Mouse (Mus musculus) left cerebral cortex, postnatal 10 days (tissue): Measurements from ENCODE around the gene Arl10. TPM values are rescaled to one million over a fixed set of nuclear protein-coding genes. Genes with fewer than 3 reads are reported as not detected.

Experiments used
- DNase-seq, 2 experiments: peaks; one replicate each; pipeline ENCODE4 v3.0.0; 2021 to 2022; ENCODE audit warnings: low spot score in 2 of 2, mixed read lengths in 1 of 2; ENCODE audit errors: extremely low spot score in 1 of 2
- intact Hi-C: fragments of 180-260 bp; cut with DNase I; formaldehyde crosslinking; loops from one replicate; pipeline ENCODE4 v1.15.1; 2025
- total RNA-seq, 2 experiments: library from RNA; stranded (reverse); gene quantifications; 2 replicates each; pipeline ENCODE4 v1.2.3; 2021

Arl10 gene
- total RNA-seq, 2 experiments from 2014 or later: 37.0 to 39.9 TPM

DNA sequence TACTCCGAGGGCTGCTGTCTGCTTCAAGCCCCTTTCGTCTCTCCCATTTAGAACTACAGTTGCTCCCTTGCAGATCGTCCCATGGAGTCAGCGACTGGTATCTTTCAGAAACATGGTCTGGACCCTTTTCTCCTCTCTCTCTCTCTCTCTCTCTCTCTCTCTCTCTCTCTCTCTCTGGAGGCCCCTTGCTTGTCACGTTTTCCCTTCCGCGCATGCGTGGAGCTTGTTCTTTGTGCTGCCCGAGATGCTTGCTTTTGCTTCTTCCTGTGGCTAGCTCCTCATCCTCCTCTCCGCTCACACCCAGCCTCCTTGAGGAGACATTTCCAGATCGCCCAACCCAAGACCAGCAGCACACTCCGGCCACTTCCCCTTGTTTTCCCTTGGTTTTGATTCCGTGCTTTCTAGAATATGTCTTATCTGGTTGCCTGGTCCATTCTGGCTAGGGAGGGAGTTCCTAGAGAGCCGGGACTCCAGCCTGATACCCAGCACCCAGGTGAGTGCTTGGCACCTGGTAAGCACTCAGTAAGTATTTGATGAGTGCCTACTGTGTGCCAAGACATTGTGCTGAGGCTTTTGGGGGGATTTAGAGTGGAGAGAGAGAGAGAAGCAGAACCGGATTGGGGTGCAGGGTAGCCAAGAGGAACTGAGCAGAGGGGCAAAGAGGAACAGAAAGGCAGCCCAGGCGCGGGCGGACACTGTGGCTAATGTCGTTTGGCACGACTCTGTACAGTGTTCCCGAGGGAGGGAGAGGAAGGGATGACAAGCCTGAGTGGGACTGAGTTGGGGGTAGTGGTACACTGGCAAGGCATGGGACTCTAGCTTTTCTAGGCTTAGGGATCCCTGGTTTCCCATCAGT, 3.1 kb downstream of the Arl10 start:
- intact Hi-C loops: no loop called here

DNA sequence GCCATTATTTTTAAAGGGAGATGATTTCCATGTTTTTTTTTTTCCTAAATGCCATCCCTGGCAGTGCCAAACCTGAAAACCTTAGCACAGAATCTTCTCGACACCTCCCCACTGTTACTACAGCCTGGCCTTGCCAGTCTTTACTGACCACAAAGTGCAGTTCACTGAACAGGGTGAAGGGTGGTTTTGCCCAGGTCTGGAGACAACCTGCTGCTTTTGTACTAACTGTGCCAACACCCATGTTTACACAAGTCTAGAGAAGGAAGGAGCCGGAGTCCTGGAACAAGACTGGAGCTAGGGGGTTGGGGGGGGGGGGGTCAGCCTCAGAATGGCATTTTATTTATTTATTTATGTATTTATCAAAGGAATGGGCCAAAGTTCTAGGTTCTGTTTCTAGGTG, 6.6 kb downstream of the Arl10 start:
- DNase-seq: no peak
- intact Hi-C loops: no loop called here

More for the DNA sequence above, 3.1 kb downstream of the Arl10 start:
- no peak for DNase-seq

GRCm38 (mm10) chr13:54582126-54582525, 7.3 kb downstream of the Arl10 start:
- no peak for DNase-seq
- intact Hi-C loops: no loop called here

DNA sequence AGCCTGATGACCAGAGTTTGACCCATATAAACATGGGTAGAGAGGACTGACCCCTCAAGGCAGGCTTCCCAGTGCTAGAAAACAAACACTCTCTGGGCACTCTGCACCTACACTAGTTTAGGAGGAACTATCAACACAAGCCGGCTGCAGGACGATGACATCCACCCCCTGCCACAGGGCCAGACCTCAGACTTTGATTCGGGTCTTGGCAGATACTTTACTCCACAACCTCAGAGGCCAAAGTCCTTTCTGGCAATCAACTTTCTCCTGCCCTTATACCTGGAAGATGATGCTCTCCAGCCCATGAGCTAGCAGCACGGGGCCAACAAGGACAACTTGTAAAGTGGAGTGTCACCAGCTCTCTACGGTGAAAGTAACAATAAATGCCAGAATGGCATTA, 8.0 kb downstream of the Arl10 start:
- intact Hi-C loops: no loop called here
- DNase-seq: no peak

- intact Hi-C loops: no loop called here
- no peak for DNase-seq
These were observed 11.0 kb downstream of the Arl10 start for GRCm38 (mm10) chr13:54585831-54586230.

DNA sequence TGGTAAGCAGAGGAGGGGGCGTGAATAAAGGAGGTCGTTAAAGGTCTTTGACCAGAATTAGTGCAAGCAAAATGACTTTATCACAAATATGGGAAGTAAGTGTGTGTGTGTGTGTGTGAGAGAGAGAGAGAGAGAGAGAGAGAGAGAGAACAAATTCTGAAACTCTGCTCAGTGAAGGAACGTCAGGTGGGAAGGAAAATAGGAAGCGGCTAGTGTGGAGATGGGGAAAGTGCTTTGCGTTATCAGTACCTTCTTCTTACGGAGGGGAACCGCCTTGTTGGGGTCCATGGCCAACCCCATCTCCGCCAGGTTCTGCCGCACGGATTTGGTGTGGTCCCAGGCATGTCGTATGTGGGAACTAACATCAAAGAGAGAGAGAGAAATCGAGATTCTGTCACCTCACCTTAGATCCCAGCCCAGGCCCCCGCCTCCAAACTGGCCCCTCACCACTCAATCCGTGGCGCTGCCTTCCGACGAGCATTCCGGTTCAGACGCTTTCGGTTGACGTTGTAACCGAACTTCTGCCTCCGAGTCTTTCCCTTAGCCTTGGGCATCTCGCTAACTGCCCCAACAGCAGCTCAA, 14.7 kb downstream of the Arl10 start:
- DNase-seq: no peak
- intact Hi-C loops: no loop called here

GRCm38 (mm10) chr13:54589996-54590951, 15.5 kb downstream of the Arl10 start, which contains the start of the genes Nop16 and Higd2a:
Gene Nop16, minus strand, starts transcription at chr13:54590090.
Gene Higd2a, plus strand, starts transcription at chr13:54590207.
- peak; percentile 97 for DNase-seq

DNA sequence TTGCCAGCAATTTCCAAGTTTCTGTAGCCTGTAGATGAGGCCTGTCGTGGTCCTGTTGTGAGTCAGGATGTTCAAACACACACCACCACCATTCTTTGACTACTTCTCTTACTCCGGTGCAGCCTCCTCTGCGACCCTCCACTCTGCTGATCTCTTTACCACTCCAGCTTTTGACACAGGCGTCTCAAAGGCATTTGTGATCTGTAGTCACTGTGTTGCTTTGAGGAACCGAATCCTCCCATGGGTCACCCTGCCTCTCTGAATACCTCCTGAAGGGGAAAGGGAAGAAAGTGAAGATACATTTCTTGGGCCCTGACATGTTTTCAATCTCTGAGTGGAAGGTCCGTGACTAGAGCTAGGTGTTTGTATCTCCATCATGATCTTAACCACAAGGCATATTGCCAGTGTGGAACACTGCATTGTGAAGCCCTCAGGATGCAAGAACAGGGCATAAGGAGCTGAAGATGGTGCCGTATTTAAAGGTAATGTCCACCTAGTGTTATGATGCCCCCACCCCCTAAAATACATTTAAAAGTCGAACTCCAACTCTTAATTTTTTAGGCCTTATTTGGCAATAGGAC, 17.1 kb downstream of the Arl10 start:
- intact Hi-C loops: no loop called here
- no peak for DNase-seq

More at GRCm38 (mm10) chr13:54589996-54590951, 15.5 kb downstream of the Arl10 start, which contains the start of the genes Nop16 and Higd2a:
- intact Hi-C loops: no loop called here

DNA sequence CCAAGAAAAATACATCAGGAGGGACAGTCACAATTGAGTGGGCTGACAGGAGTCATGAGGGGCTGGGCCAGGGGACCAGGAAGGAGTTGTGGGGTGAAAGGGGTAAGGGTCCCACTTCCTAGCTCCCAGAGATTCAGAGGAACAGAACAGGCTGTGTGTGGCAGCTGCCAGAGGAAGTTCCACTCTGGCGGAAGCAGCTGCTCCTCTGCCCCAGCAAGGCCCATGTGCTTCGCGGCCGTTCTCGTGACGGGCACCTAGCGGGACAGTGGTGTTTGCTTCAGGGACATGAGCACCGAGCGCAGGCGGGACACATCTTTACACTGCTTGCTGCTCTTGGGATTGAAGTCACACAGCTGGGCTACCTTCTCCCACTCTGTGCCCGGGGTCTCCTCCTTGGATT, 18.8 kb downstream of the Arl10 start:
- peak in 1 of 2 experiments; percentile 61 for DNase-seq
- intact Hi-C loops: no loop called here

DNA sequence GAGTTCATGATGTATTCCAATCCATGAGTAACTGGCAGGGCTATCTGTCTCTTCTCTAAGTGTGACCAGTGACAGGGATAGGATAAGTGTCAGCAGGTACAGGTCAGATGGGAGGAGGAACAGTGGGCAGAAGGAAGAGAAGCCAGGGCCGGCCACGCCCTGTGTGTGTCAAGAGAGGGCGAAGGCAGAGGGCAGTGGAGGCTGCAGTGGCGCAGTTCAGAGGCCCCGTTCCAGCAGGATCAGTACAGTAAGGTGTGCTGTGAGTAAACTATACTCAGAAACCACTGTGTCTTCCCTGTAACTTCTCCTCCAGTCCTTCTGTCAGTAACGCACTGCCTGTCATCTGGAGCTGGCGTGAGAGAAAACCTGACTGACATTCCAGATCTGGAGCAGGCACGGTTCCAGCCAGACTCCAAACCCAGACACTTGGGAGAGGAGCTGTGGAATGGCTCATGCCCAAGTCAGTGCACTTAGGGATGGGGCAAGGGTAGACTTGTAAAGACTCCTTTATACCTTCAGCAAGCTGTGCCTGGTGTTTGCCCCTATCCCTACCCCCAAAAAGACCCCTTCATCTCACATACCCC, 21.4 kb downstream of the Arl10 start:
- intact Hi-C loops: no loop called here
- DNase-seq: no peak

- no peak for DNase-seq
- intact Hi-C loops: no loop called here
These were observed 22.1 kb downstream of the Arl10 start for GRCm38 (mm10) chr13:54596870-54597269.

DNA sequence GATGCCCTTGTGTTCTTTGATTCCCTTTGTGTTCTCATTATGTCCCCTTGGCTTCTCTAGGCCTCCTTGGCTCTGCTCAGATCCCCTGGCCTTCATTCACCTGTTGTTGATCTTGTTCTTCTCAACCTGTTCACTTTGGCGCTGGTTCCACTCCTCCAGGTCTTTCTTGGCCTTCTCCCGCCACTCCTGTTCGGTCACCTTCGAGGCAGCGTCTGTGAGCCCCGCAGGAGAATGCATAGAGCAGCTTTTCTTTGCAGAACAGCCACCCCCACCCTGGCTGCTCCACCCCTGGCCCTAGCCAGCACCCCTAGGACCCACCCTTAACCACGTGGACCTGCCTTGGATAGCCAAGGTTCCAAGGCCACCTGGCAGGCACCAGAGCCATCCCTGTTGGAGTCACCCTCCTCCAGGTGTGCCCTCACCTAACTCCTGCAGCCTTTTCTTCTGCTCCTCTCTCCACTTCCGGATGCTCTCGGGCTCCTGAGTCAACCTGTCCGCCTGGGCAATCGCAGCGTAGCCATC, 23.9 kb downstream of the Arl10 start:
- DNase-seq: no peak
- intact Hi-C loops: no loop called here

- intact Hi-C loops: no loop called here
- no peak for DNase-seq
These were observed 27.9 kb downstream of the Arl10 start for GRCm38 (mm10) chr13:54602639-54603111.

DNA sequence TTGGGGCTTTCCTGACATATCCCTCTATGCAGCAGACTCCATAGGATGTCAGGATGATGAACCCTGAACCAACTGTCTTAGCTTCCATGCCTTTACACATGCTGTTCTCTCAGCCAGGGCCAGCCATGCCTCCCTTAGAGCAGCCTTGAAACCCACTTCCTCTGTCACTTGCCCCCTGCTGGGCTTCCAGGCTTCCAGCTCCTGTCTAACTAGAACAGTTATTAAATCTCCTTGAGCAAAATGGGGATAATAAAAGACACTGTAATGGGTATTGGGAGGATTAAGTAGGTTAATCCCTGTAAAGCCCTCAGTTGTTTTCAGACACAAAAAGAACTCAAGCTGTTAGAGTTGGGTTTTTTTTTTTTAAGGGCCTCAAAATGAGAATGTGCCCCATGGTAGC, 28.7 kb downstream of the Arl10 start:
- DNase-seq: no peak
- intact Hi-C loops: no loop called here

DNA sequence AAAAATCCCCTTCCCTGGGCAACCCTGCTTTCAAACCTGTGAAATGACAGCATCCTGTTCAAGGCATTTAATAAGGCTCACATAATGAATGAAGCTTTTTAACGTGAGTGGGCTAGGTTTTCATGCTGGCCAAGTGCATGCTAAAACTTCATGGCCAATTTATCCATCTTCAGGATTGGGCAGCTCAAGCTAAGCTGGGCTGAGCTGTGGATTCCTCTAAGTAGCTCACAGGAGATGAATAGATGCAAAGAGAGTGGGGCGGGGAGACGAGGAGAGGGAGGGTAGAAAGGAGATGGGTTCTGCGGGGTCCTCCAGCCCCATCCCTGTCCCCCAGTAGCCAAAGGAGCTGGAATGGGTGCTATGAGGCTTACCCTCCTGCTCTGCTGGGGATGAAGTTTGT, 29.4 kb downstream of the Arl10 start:
- intact Hi-C loops: no loop called here
- no peak for DNase-seq

- intact Hi-C loops: no loop called here
- no peak for DNase-seq
These were observed 30.6 kb downstream of the Arl10 start for GRCm38 (mm10) chr13:54605426-54605825.

DNA sequence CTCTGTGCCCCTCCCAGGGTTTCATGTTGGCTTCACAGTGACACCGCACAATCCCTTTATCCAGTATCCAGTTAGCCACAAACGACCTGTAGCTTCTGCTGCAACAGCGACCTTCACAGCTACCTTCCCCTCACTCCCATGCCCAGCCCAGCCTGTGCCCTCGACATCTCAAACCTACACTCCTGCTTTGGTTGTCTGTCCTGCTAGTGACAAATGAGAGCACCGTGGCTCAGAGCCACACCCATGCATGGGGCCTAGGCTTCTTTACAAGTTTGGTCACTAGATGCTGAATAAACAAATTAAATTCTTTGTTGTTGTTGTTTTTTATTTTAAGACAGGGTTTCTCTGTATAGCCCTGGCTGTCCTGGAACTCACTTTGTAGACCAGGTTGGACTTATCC, 32.4 kb downstream of the Arl10 start:
- intact Hi-C loops: no loop called here
- no peak for DNase-seq

DNA sequence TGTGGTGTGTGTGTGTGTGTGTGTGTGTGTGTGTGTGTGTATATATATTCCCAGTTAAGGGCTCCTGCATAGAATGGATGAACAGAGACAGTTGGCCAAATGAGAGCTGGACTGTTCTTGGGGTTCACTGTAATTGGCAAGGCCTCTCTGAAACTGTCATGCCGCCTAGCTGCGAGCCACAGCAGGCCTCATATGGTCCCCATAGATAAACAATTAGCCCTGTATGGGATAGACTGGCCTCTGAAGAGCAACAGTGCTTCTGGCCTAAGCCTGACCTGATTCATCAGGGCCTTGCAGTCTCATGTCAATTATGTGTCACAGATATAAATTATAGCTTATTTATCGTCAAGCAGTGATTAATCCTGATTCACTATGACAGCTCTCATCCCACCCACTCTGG, 33.2 kb downstream of the Arl10 start:
- no peak for DNase-seq
- intact Hi-C loops: no loop called here
